Mouse (Mus musculus) heart, embryonic 10.5 days (tissue): ENCODE results near the gene Fggy. TPM values are rescaled to one million over a fixed set of nuclear protein-coding genes. Genes with fewer than 3 reads are reported as not detected.

Experiments
- DNase-seq: peaks from one replicate; pipeline ENCODE4 v3.0.0-alpha.2; 2017; ENCODE audit warnings: low spot score
- H3K27ac ChIP-seq: fragments of 300-500 bp; sonication (generic); 2 replicates; pipeline ENCODE4 v1.5.1; 2016; ENCODE audit warnings: mild to moderate bottlenecking
- H3K27me3 ChIP-seq: fragments of 300-500 bp; sonication (generic); 2 replicates; pipeline ENCODE4 v1.6.1; 2016; ENCODE audit warnings: mild to moderate bottlenecking; ENCODE audit not compliant: poor library complexity, insufficient read depth, severe bottlenecking
- H3K36me3 ChIP-seq: fragments of 300-500 bp; sonication (generic); 2 replicates; pipeline ENCODE4 v1.6.1; 2016; ENCODE audit warnings: mild to moderate bottlenecking, moderate library complexity
- H3K4me1 ChIP-seq: fragments of 300-500 bp; sonication (generic); 2 replicates; pipeline ENCODE4 v1.6.1; 2016; ENCODE audit warnings: mild to moderate bottlenecking
- H3K4me3 ChIP-seq: fragments of 300-500 bp; sonication (generic); 2 replicates; pipeline ENCODE4 v1.5.1; 2016; ENCODE audit warnings: mild to moderate bottlenecking, moderate library complexity
- H3K9me3 ChIP-seq: fragments of 300-500 bp; sonication (generic); 2 replicates; pipeline ENCODE4 v1.6.1; 2016; ENCODE audit warnings: mild to moderate bottlenecking, moderate library complexity
- WGBS: fragments of 180-500 bp; shearing (Covaris S2); methylation state at CpG from one replicate; pipeline ENCODE4 v1.1.7; 2016; 5-methylcytosine and 5-hydroxymethylcytosine counted together
- polyA plus RNA-seq: library from polyadenylated mRNA; unstranded; fragments of >200 nt; fragmentation: Nextera tagmentation; extraction: Ambion mirVana; gene quantifications from 2 replicates; pipeline ENCODE4 v1.2.1, GENCODE M21; 2016

The Fggy gene
- polyA plus RNA-seq, 1 experiment from 2014 or later = 8.0 TPM

GRCm38 (mm10) chr4:95900815-95901214 lies 343.5 kb downstream of the Fggy start:
- no peak overlapping the region for H3K27ac ChIP-seq
- no peak for DNase-seq
- H3K4me1 ChIP-seq = peaks cover 34% of the 10 kb centered on the region

GRCm38 (mm10) chr4:95906141-95906540 lies 348.8 kb downstream of the Fggy start:
- Histone ChIP-seq H3K4me3 (no peak overlapping the region), H3K27ac (no peak overlapping the region), H3K9me3 (no peaks in the 10 kb centered on the region), H3K36me3 (no peaks in the 10 kb centered on the region), H3K27me3 (no peaks in the 10 kb centered on the region), H3K4me1 (no peaks in the 10 kb centered on the region)
- no peak for DNase-seq

More at GRCm38 (mm10) chr4:95900815-95901214, 343.5 kb downstream of the Fggy start:
- Histone ChIP-seq H3K4me3 (no peak overlapping the region), H3K9me3 (no peaks in the 10 kb centered on the region), H3K27me3 (no peaks in the 10 kb centered on the region), H3K36me3 (no peaks in the 10 kb centered on the region)
- 46% methylated on average over 1 of the region's 1 CpGs for WGBS

GRCm38 (mm10) chr4:95909689-95910654 lies 352.7 kb downstream of the Fggy start:
- WGBS = 70% methylated on average over 2 of the region's 2 CpGs
- DNase-seq = no peak

GRCm38 (mm10) chr4:95913026-95913425 lies 355.7 kb downstream of the Fggy start:
- Histone ChIP-seq H3K27ac (no peak overlapping the region), H3K36me3 (no peaks in the 10 kb centered on the region), H3K9me3 (no peaks in the 10 kb centered on the region), H3K4me1 (0 out of 2 replicates have a peak, but pooled peaks cover 12% of the 10 kb centered on the region), H3K4me3 (no peak overlapping the region), H3K27me3 (no peaks in the 10 kb centered on the region)
- 77% methylated on average over 1 of the region's 1 CpGs for WGBS
- no peak for DNase-seq

More at GRCm38 (mm10) chr4:95909689-95910654, 352.7 kb downstream of the Fggy start:
- H3K27ac ChIP-seq = no peak overlapping the region
- no peak overlapping the region for H3K4me3 ChIP-seq
- no peaks in the 10 kb centered on the region for H3K9me3 ChIP-seq
- no peaks in the 10 kb centered on the region for H3K27me3 ChIP-seq
- no peaks in the 10 kb centered on the region for H3K4me1 ChIP-seq
- no peaks in the 10 kb centered on the region for H3K36me3 ChIP-seq

- H3K36me3 ChIP-seq = no peaks in the 10 kb centered on the region
- DNase-seq = no peak
- H3K27me3 ChIP-seq = no peaks in the 10 kb centered on the region
- 0 out of 2 replicates have a peak, but pooled peaks cover 15% of the 10 kb centered on the region for H3K4me1 ChIP-seq
- H3K27ac ChIP-seq = 0 out of 2 replicates have a peak overlapping the region, but pooled peaks have one; percentile 8
- no peak overlapping the region for H3K4me3 ChIP-seq
- WGBS = 62% methylated on average over 8 of the region's 8 CpGs
- H3K9me3 ChIP-seq = no peaks in the 10 kb centered on the region
Observed at GRCm38 (mm10) chr4:95915628-95916579, 358.6 kb downstream of the Fggy start.

- H3K27me3 ChIP-seq = no peaks in the 10 kb centered on the region
- H3K4me3 ChIP-seq = no peak overlapping the region
- no peak overlapping the region for H3K27ac ChIP-seq
- no peaks in the 10 kb centered on the region for H3K9me3 ChIP-seq
- H3K36me3 ChIP-seq = no peaks in the 10 kb centered on the region
- DNase-seq = no peak
- WGBS = 84% methylated on average over 6 of the region's 6 CpGs
- 0 out of 2 replicates have a peak, but pooled peaks cover 15% of the 10 kb centered on the region for H3K4me1 ChIP-seq
Observed at GRCm38 (mm10) chr4:95917703-95918102, 360.4 kb downstream of the Fggy start.

GRCm38 (mm10) chr4:95920448-95920847 lies 363.1 kb downstream of the Fggy start:
- H3K4me3 ChIP-seq = no peak overlapping the region
- no peaks in the 10 kb centered on the region for H3K36me3 ChIP-seq
- H3K9me3 ChIP-seq = no peaks in the 10 kb centered on the region
- no peak for DNase-seq
- 59% methylated on average over 4 of the region's 4 CpGs for WGBS
- no peaks in the 10 kb centered on the region for H3K27me3 ChIP-seq
- 0 out of 2 replicates have a peak, but pooled peaks cover 14% of the 10 kb centered on the region for H3K4me1 ChIP-seq
- no peak overlapping the region for H3K27ac ChIP-seq

- DNase-seq = peak; percentile 86
- 18% methylated on average over 7 of the region's 7 CpGs for WGBS
Observed at GRCm38 (mm10) chr4:95924210-95925184, 367.2 kb downstream of the Fggy start.

GRCm38 (mm10) chr4:95928846-95929245 lies 371.5 kb downstream of the Fggy start:
- no peaks in the 10 kb centered on the region for H3K27me3 ChIP-seq
- no peak overlapping the region for H3K4me3 ChIP-seq
- no peak for DNase-seq
- no peaks in the 10 kb centered on the region for H3K9me3 ChIP-seq
- H3K4me1 ChIP-seq = no peaks in the 10 kb centered on the region
- WGBS = 78% methylated on average over 1 of the region's 1 CpGs
- no peaks in the 10 kb centered on the region for H3K36me3 ChIP-seq
- no peak overlapping the region for H3K27ac ChIP-seq

More at GRCm38 (mm10) chr4:95924210-95925184, 367.2 kb downstream of the Fggy start:
- no peaks in the 10 kb centered on the region for H3K27me3 ChIP-seq
- H3K4me3 ChIP-seq = no peak overlapping the region
- no peak overlapping the region for H3K27ac ChIP-seq
- H3K9me3 ChIP-seq = no peaks in the 10 kb centered on the region
- H3K36me3 ChIP-seq = no peaks in the 10 kb centered on the region
- no peaks in the 10 kb centered on the region for H3K4me1 ChIP-seq

- Histone ChIP-seq H3K27ac (no peak overlapping the region), H3K36me3 (no peaks in the 10 kb centered on the region), H3K4me3 (no peak overlapping the region), H3K9me3 (no peaks in the 10 kb centered on the region), H3K4me1 (no peaks in the 10 kb centered on the region), H3K27me3 (no peaks in the 10 kb centered on the region)
- WGBS = 75% methylated on average over 1 of the region's 1 CpGs
- no peak for DNase-seq
Observed at GRCm38 (mm10) chr4:95929936-95930335, 372.6 kb downstream of the Fggy start.

GRCm38 (mm10) chr4:95931331-95931730 lies 374.0 kb downstream of the Fggy start:
- 65% methylated on average over 2 of the region's 2 CpGs for WGBS
- DNase-seq = no peak
- no peaks in the 10 kb centered on the region for H3K4me1 ChIP-seq
- no peaks in the 10 kb centered on the region for H3K9me3 ChIP-seq
- H3K4me3 ChIP-seq = no peak overlapping the region
- H3K27ac ChIP-seq = no peak overlapping the region
- H3K27me3 ChIP-seq = no peaks in the 10 kb centered on the region
- no peaks in the 10 kb centered on the region for H3K36me3 ChIP-seq
